Mouse (Mus musculus): Measurements from ENCODE around the gene Arid1b. TPM values are rescaled to one million over a fixed set of nuclear protein-coding genes. Genes with fewer than 3 reads are reported as not detected.

Arid1b gene
- polyA plus RNA-seq, 1 experiment: 59.4 TPM

DNA sequence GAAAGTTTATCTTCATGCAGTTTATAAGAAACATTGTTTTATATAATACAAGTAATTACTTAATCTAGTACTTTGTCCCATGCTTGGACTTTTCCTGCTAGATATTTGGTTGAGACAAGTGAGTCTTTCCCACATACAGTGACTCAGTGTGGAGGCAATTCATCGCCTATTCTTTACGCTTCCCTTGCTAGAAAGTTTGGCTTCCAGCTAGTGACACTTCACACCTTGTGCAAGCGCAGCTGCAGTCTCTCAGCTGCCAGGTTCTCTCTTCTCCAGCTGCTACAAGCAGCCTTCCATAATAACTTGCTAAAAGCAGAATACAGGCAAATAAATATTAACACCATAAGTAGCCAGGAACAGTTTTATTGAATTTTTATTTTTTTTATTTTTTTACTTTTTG lies 279.6 kb downstream of the Arid1b start:
- TF ChIP-seq POLR2A (IDR thresholded peaks at IDR 0.05; ENCODE audit: low read depth, low read length): no peak
- no peak for TF ChIP-seq CTCF (IDR thresholded peaks at IDR 0.05; ENCODE audit: extremely low read depth, insufficient read length, insufficient replicate concordance, low read depth, low read length)
- 85% methylated on average over 3 of the region's 3 CpGs for WGBS
- H3K36me3 ChIP-seq (ENCODE audit: control insufficient read depth, insufficient read depth, low read length): peaks cover 5% of the 10 kb centered on the region; the same call in 1 of the 2 replicates

DNA sequence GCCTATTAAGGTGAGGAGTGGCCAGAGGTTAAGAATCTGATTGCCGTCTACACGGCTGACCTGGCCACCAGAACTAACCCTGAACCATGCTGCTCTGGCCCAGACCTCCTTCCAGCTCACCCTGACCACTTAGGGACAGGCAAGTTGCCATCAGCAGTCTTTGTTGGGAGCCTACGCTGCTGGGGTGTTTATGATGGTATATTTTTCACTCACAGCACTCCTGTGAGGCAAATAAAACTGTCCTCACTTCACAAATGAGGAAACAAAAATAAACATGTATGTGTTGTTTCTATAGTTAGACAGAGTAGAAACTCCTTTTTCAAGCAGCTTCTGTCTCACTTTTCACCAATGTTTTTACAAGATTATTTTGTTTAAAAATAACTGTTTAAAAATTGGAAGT lies 280.3 kb downstream of the Arid1b start:
- peaks cover 4% of the 10 kb centered on the region; the same call in 1 of the 2 replicates for H3K36me3 ChIP-seq (ENCODE audit: control insufficient read depth, insufficient read depth, low read length)
- no peaks in the 10 kb centered on the region for H3K27me3 ChIP-seq (ENCODE audit: control insufficient read depth, insufficient read depth, low read length)
- H3K4me1 ChIP-seq (ENCODE audit: control insufficient read depth, insufficient read depth, insufficient read length, low read length): no peaks in the 10 kb centered on the region
- TF ChIP-seq CTCF (IDR thresholded peaks at IDR 0.05; ENCODE audit: extremely low read depth, insufficient read length, insufficient replicate concordance, low read depth, low read length): no peak
- TF ChIP-seq POLR2A (IDR thresholded peaks at IDR 0.05; ENCODE audit: low read depth, low read length): no peak
- WGBS: 86% methylated on average over 3 of the region's 3 CpGs
- H3K27ac ChIP-seq (ENCODE audit: insufficient read depth, low read depth, low read length): no peak overlapping the region
- H3K4me3 ChIP-seq (ENCODE audit: low read depth, low read length): no peak overlapping the region

More for the DNA sequence above, 279.6 kb downstream of the Arid1b start:
- Histone ChIP-seq H3K27me3 (ENCODE audit: control insufficient read depth, insufficient read depth, low read length) (no peaks in the 10 kb centered on the region), H3K27ac (ENCODE audit: insufficient read depth, low read depth, low read length) (no peak overlapping the region), H3K4me3 (ENCODE audit: low read depth, low read length) (no peak overlapping the region), H3K4me1 (ENCODE audit: control insufficient read depth, insufficient read depth, insufficient read length, low read length) (no peaks in the 10 kb centered on the region)

DNA sequence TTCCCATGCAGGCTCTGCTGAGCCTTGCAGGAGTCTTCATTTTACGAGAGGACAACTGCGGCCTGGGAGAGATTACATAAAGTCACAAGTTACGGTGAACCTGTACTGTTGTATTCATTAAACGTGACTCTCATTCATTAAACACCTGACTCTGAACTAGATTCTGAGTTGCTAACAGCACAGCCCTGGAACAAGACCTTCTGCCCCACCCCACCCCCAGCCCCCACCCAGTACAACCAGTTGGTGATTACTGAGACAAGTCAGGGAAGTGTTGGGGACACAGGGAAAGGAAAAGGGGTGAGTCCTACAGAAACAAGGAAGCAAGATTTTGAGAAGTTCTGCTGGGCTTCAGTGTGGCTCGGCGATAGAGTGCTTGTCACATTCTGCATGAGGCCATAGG lies 281.6 kb downstream of the Arid1b start:
- Histone ChIP-seq H3K4me3 (ENCODE audit: low read depth, low read length) (no peak overlapping the region), H3K36me3 (ENCODE audit: control insufficient read depth, insufficient read depth, low read length) (peaks cover 7% of the 10 kb centered on the region; the same call in 1 of the 2 replicates), H3K27ac (ENCODE audit: insufficient read depth, low read depth, low read length) (no peak overlapping the region), H3K27me3 (ENCODE audit: control insufficient read depth, insufficient read depth, low read length) (no peaks in the 10 kb centered on the region), H3K4me1 (ENCODE audit: control insufficient read depth, insufficient read depth, insufficient read length, low read length) (no peaks in the 10 kb centered on the region)
- no peak for TF ChIP-seq CTCF (IDR thresholded peaks at IDR 0.05; ENCODE audit: extremely low read depth, insufficient read length, insufficient replicate concordance, low read depth, low read length)
- no peak for TF ChIP-seq POLR2A (IDR thresholded peaks at IDR 0.05; ENCODE audit: low read depth, low read length)
- WGBS: 65% methylated on average over 6 of the region's 6 CpGs

DNA sequence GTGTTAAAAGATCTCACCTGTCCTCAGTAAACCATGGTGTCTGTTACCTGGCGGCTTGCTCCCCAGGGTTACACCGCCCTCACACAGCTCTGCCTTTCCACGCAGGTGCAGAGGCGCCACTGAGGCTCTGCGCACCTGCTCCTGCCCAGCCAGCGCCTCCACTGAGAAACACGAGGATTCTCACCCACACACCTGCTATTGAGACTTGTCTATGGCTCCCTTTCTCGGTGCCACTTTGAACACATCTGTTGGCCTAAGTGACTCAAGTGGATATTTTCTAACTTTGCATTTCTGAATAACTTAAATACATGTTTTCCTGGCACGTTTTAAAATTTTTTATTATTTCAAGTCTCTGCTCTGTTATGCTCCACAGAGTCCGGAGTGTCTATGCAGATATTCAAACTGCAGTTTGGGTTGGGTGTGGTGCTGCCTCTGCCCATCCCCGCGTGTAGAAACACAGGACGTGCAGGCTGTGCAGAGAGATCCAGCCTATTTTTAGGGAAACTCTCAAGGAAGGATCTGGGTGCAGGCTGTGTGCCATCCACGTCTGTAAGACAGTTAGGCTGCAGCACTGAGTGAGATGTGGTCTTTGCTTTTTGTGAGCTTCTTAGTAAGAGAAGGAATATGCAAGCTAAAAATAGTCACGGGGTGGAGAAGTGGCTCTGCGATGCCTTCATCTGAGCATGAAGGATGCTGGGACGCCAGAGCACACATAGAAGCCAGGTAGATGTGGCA lies 283.2 kb downstream of the Arid1b start:
- WGBS: 87% methylated on average over 17 of the region's 17 CpGs
- TF ChIP-seq CTCF (IDR thresholded peaks at IDR 0.05; ENCODE audit: extremely low read depth, insufficient read length, insufficient replicate concordance, low read depth, low read length) (no peak), POLR2A (IDR thresholded peaks at IDR 0.05; ENCODE audit: low read depth, low read length) (no peak)
- H3K27me3 ChIP-seq (ENCODE audit: control insufficient read depth, insufficient read depth, low read length): no peaks in the 10 kb centered on the region
- H3K27ac ChIP-seq (ENCODE audit: insufficient read depth, low read depth, low read length): no peak overlapping the region
- H3K4me3 ChIP-seq (ENCODE audit: low read depth, low read length): no peak overlapping the region
- peaks cover 7% of the 10 kb centered on the region; the same call in 1 of the 2 replicates for H3K36me3 ChIP-seq (ENCODE audit: control insufficient read depth, insufficient read depth, low read length)
- no peaks in the 10 kb centered on the region for H3K4me1 ChIP-seq (ENCODE audit: control insufficient read depth, insufficient read depth, insufficient read length, low read length)

DNA sequence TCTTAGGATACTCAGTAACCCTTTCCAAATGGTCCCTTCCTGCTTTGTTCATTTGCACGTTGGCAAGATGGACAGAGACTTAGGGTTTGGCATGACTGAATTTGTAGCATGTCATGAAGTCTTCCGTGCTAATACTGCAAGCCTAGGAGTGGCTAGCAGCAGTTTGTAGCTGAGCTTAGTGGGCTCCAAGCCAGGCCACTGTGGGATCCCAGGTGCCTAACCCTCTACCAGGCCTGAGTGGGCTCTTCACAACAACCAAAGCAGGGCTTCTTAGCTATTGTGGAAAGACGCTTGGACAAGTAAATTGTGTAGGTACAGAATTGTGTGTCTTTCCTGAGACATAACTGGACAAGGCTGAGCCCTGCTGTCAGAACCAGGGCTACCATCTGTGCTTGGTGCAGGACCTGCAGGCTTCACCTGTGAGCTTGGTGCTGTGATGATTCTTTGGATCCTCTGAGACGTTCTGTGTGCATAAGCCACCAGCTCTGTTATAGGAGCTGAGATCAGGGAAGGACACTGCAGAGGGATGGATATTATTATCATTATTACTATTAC lies 286.4 kb downstream of the Arid1b start:
- Histone ChIP-seq H3K27me3 (ENCODE audit: control insufficient read depth, insufficient read depth, low read length) (no peaks in the 10 kb centered on the region), H3K4me1 (ENCODE audit: control insufficient read depth, insufficient read depth, insufficient read length, low read length) (no peaks in the 10 kb centered on the region), H3K36me3 (ENCODE audit: control insufficient read depth, insufficient read depth, low read length) (peaks cover 9% of the 10 kb centered on the region; the same call in 1 of the 2 replicates), H3K27ac (ENCODE audit: insufficient read depth, low read depth, low read length) (no peak overlapping the region), H3K4me3 (ENCODE audit: low read depth, low read length) (no peak overlapping the region)
- 87% methylated on average over 4 of the region's 4 CpGs for WGBS
- no peak for TF ChIP-seq POLR2A (IDR thresholded peaks at IDR 0.05; ENCODE audit: low read depth, low read length)
- no peak for TF ChIP-seq CTCF (IDR thresholded peaks at IDR 0.05; ENCODE audit: extremely low read depth, insufficient read length, insufficient replicate concordance, low read depth, low read length)

DNA sequence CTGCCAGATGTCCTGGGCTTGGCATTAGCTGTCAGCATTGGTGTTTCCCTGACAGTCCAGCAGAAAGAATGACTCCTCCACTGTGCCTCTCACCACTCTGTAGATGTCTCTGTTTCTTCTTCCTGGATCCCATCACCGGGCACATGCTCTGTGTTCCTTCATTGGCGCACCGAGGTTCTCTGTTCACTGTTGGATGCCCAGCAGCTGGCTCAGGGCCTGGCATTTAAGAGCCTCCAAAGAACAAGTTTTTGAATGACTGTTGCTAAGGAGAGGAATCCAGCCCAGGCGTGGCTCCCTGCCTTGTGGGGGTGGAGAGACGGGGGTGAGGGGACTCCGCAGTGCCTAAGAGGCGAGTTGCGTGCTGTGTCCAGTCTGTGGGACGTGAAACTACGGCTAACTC lies 290.7 kb downstream of the Arid1b start:
- Histone ChIP-seq H3K36me3 (ENCODE audit: control insufficient read depth, insufficient read depth, low read length) (peaks cover 6% of the 10 kb centered on the region; the same call in 1 of the 2 replicates), H3K27me3 (ENCODE audit: control insufficient read depth, insufficient read depth, low read length) (no peaks in the 10 kb centered on the region), H3K4me1 (ENCODE audit: control insufficient read depth, insufficient read depth, insufficient read length, low read length) (no peaks in the 10 kb centered on the region), H3K27ac (ENCODE audit: insufficient read depth, low read depth, low read length) (no peak overlapping the region), H3K4me3 (ENCODE audit: low read depth, low read length) (no peak overlapping the region)
- 90% methylated on average over 10 of the region's 10 CpGs for whole genome bisulfite sequencing
- TF ChIP-seq CTCF (IDR thresholded peaks at IDR 0.05; ENCODE audit: extremely low read depth, insufficient read length, insufficient replicate concordance, low read depth, low read length) (no peak), POLR2A (IDR thresholded peaks at IDR 0.05; ENCODE audit: low read depth, low read length) (no peak)

DNA sequence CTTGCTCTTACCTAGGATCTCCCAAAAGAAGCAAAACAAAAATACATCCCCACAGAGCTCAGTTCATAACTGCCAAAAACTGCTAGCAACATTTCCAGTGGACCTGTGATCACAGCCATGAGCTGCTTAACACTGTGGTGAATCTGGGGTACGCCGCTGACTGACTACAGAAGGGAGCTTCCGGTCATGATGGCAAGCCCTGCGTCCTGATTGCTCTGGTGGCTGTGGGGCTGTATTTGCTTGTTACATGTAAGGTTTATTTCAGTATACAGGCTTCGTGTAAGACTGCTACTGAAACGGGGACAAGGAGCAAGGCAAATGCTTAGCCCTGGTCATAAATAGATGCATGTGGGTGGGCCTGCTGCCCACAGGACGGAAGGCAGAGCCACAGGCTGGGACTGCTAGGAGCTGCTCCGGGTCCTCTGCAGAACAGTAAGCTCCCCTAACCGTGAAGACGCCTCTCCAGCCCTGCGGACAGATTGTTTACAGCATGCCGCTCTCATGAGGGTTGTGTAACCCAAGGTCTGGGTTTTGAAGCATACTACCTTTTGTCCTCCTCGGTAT lies 291.8 kb downstream of the Arid1b start:
- Histone ChIP-seq H3K36me3 (ENCODE audit: control insufficient read depth, insufficient read depth, low read length) (peaks cover 8% of the 10 kb centered on the region), H3K4me1 (ENCODE audit: control insufficient read depth, insufficient read depth, insufficient read length, low read length) (no peaks in the 10 kb centered on the region), H3K4me3 (ENCODE audit: low read depth, low read length) (no peak overlapping the region), H3K27ac (ENCODE audit: insufficient read depth, low read depth, low read length) (no peak overlapping the region), H3K27me3 (ENCODE audit: control insufficient read depth, insufficient read depth, low read length) (no peaks in the 10 kb centered on the region)
- no peak for TF ChIP-seq POLR2A (IDR thresholded peaks at IDR 0.05; ENCODE audit: low read depth, low read length)
- TF ChIP-seq CTCF (IDR thresholded peaks at IDR 0.05; ENCODE audit: extremely low read depth, insufficient read length, insufficient replicate concordance, low read depth, low read length): no peak
- 82% methylated on average over 13 of the region's 13 CpGs for WGBS

Measured in small intestine, adult 2 months (tissue).